Mouse (Mus musculus) testis, adult 2 months (tissue): Measurements from ENCODE around the gene Olfr520. TPM values are rescaled to one million over a fixed set of nuclear protein-coding genes. Genes with fewer than 3 reads are reported as not detected.
"Not testable (repeated sequence)": the region's sequence is repeated elsewhere in the genome, so short reads cannot be mapped to it uniquely, and the experiment has no call there.

Source experiments
- H3K27ac ChIP-seq: fragments of 200-500 bp; 2 replicates; pipeline ENCODE4 v1.5.1; 2012; ENCODE audit warnings: low read depth, low read length; ENCODE audit not compliant: control insufficient read depth, insufficient read depth
- H3K27me3 ChIP-seq: fragments of 200-500 bp; 2 replicates; pipeline ENCODE4 v1.6.1; 2012; ENCODE audit warnings: mild to moderate bottlenecking, low read length, moderate library complexity; ENCODE audit not compliant: control insufficient read depth, insufficient read depth
- H3K36me3 ChIP-seq: fragments of 200-500 bp; 2 replicates; pipeline ENCODE4 v1.6.1; 2012; ENCODE audit warnings: mild to moderate bottlenecking, low read length; ENCODE audit not compliant: control insufficient read depth, insufficient read depth
- H3K4me1 ChIP-seq: fragments of 200-500 bp; 2 replicates; pipeline ENCODE4 v1.6.1; 2012; ENCODE audit warnings: low read length; ENCODE audit not compliant: control insufficient read depth, insufficient read depth
- H3K4me3 ChIP-seq: fragments of 200-500 bp; 2 replicates; pipeline ENCODE4 v1.5.1; 2012; ENCODE audit warnings: low read depth, mild to moderate bottlenecking, low read length, moderate library complexity, mixed read lengths; ENCODE audit not compliant: control insufficient read depth
- CTCF ChIP-seq: fragments of 200-500 bp; IDR thresholded peaks from 2 replicates; pipeline ENCODE4 v1.5.1; 2012; ENCODE audit warnings: low read depth, mild to moderate bottlenecking, inconsistent platforms, low read length, moderate library complexity; ENCODE audit not compliant: control insufficient read depth, insufficient read depth, insufficient replicate concordance
- POLR2A ChIP-seq: fragments of 200-500 bp; IDR thresholded peaks from 2 replicates; pipeline ENCODE4 v1.6.1; 2012; ENCODE audit warnings: low read depth, mild to moderate bottlenecking, inconsistent platforms, low read length, moderate library complexity; ENCODE audit not compliant: control insufficient read depth
- polyA plus RNA-seq: library from polyadenylated mRNA; depleted of rRNA; stranded (reverse); fragments of >200 nt; gene quantifications from 2 replicates; pipeline ENCODE4 v1.2.3, GENCODE M21; 2012; rRNA removed

The Olfr520 gene
- polyA plus RNA-seq: 0.22 TPM in 1 of 2 replicates, not detected in the other

GRCm38 (mm10) chr7:99729973-99730372 lies at the start of gene Olfr520:
Olfr520 (plus strand) TSS chr7:99730273.
- Histone ChIP-seq H3K36me3 (no peaks in the 10 kb centered on the region), H3K27me3 (no peaks in the 10 kb centered on the region)

GRCm38 (mm10) chr7:99680771-99681170 lies 49.3 kb upstream of the Olfr520 start:
- no peak overlapping the region for H3K4me3 ChIP-seq
- H3K36me3 ChIP-seq: no peaks in the 10 kb centered on the region
- H3K27me3 ChIP-seq: no peaks in the 10 kb centered on the region
- H3K4me1 ChIP-seq: peaks cover 5% of the 10 kb centered on the region
- TF ChIP-seq CTCF (no peak), POLR2A (no peak)
- no peak overlapping the region for H3K27ac ChIP-seq

More at GRCm38 (mm10) chr7:99729973-99730372, at the start of gene Olfr520:
- Histone ChIP-seq H3K4me3 (no peak within 1 kb of the TSS), H3K27ac (no peak within 1 kb of the TSS), H3K4me1 (no peaks in the 10 kb centered on the region)
- TF ChIP-seq CTCF: no peak
- no peak for TF ChIP-seq POLR2A

- Histone ChIP-seq H3K27ac (no peak overlapping the region), H3K4me1 (peaks cover 5% of the 10 kb centered on the region), H3K36me3 (no peaks in the 10 kb centered on the region), H3K4me3 (no peak overlapping the region), H3K27me3 (no peaks in the 10 kb centered on the region)
- TF ChIP-seq POLR2A (no peak), CTCF (no peak)
Observed at GRCm38 (mm10) chr7:99684086-99684485, 46.0 kb upstream of the Olfr520 start.

- Histone ChIP-seq H3K27me3 (no peaks in the 10 kb centered on the region), H3K4me1 (no peaks in the 10 kb centered on the region), H3K4me3 (no peak overlapping the region), H3K36me3 (no peaks in the 10 kb centered on the region), H3K27ac (no peak overlapping the region)
- TF ChIP-seq CTCF: no peak
- TF ChIP-seq POLR2A: no peak
Observed at GRCm38 (mm10) chr7:99690819-99691218, 39.3 kb upstream of the Olfr520 start.

GRCm38 (mm10) chr7:99692396-99692795 lies 37.7 kb upstream of the Olfr520 start:
- no peak overlapping the region for H3K4me3 ChIP-seq
- TF ChIP-seq CTCF (no peak), POLR2A (no peak)
- H3K36me3 ChIP-seq: no peaks in the 10 kb centered on the region
- H3K4me1 ChIP-seq: no peaks in the 10 kb centered on the region
- no peaks in the 10 kb centered on the region for H3K27me3 ChIP-seq
- H3K27ac ChIP-seq: no peak overlapping the region

- H3K27me3 ChIP-seq: no peaks in the 10 kb centered on the region
Observed at GRCm38 (mm10) chr7:99693387-99693786, 36.7 kb upstream of the Olfr520 start.

GRCm38 (mm10) chr7:99693976-99694375 lies 36.1 kb upstream of the Olfr520 start:
- Histone ChIP-seq H3K36me3 (no peaks in the 10 kb centered on the region), H3K4me1 (no peaks in the 10 kb centered on the region), H3K4me3 (no peak overlapping the region), H3K27ac (no peak overlapping the region), H3K27me3 (no peaks in the 10 kb centered on the region)
- no peak for TF ChIP-seq POLR2A

More at GRCm38 (mm10) chr7:99693387-99693786, 36.7 kb upstream of the Olfr520 start:
- no peaks in the 10 kb centered on the region for H3K4me1 ChIP-seq
- TF ChIP-seq CTCF (no peak), POLR2A (no peak)
- H3K4me3 ChIP-seq: no peak overlapping the region
- H3K36me3 ChIP-seq: no peaks in the 10 kb centered on the region
- no peak overlapping the region for H3K27ac ChIP-seq

- not testable (repeated sequence) for H3K4me1 ChIP-seq, H3K36me3 ChIP-seq, H3K27ac ChIP-seq, H3K27me3 ChIP-seq, H3K4me3 ChIP-seq
Observed at GRCm38 (mm10) chr7:99694424-99694823, 35.6 kb upstream of the Olfr520 start.
